Mouse (Mus musculus): Measurements from ENCODE around the gene C3.

DNA sequence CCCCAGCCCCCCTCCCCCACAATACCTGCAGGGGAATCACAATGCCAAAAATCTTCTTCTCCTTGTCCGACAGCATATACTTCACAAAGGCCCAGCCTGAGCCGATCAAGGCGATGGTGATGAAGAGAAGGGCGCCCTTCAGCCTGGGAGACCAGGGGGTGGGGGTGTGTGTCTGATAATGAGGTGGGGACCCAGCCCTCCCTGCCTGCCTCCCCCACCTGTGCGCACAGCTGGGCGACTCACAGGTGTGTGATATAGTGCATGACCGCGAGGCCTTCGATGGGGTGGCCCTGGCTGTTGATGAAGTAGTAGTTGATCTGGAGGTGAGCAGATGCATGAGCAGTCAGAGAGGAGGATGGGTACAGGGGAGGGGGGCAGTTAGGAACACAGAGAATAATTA is 9.2 kb upstream of the C3 start:
- no peak for TF ChIP-seq CTCF (conservative IDR thresholded peaks at IDR 0.05; ENCODE audit: insufficient read depth, insufficient read length, low read depth, low read length)
- TF ChIP-seq POLR2A (IDR thresholded peaks at IDR 0.05; ENCODE audit: low read depth, low read length): no peak
